12 mouse cellular contexts compared by ENCODE assay signal in genomic region chr4:107127901-107128669, GRCm38 (mm10). TPM values are rescaled to one million over a fixed set of nuclear protein-coding genes. Genes with fewer than 3 reads are reported as not detected.
A peak's percentile ranks its signal among the peaks of the same experiment; 100 is the strongest.
DNase-seq lines count a peak whose midpoint lies in the region; ATAC-seq and TF ChIP-seq lines count a peak whose summit lies in the region.
"Had no signal": no experiment of that assay in that cellular context is flagged by ENCODE, and none has a peak within 500 bp of the region (broad histone marks: within the 10 kb centered on the region; RNA-seq: fewer than 3 reads in every experiment).

No protein-coding gene starts in this region.

- no peak overlapping the region for H3K4me2 ChIP-seq in embryonic facial prominence, embryonic 12.5 days (replicated peaks)
- no peak overlapping the region for H3K4me2 ChIP-seq in limb, embryonic 14.5 days (replicated peaks; ENCODE audit: low read depth, low read length, severe bottlenecking)
- H3K4me2 ChIP-seq in stomach, embryonic 15.5 days: no peak overlapping the region
- H3K4me2 ChIP-seq: lung, embryonic 14.5 days had no signal

- H3K27ac ChIP-seq in embryonic facial prominence, embryonic 12.5 days: no peak overlapping the region
- no peak overlapping the region for H3K27ac ChIP-seq in limb, embryonic 14.5 days (replicated peaks; ENCODE audit: low read depth, low read length)
- peak overlapping the region; percentile 65 for H3K27ac ChIP-seq in stomach, embryonic 15.5 days

- H3K4me1 ChIP-seq in embryonic facial prominence, embryonic 12.5 days: peaks cover 30% of the 10 kb centered on the region
- 0 out of 2 replicates have a peak, but pooled peaks cover 5% of the 10 kb centered on the region for H3K4me1 ChIP-seq in limb, embryonic 14.5 days (ENCODE audit: control insufficient read depth, insufficient read depth, low read length)
- peaks cover 19% of the 10 kb centered on the region; the same call in 1 of the 2 replicates for H3K4me1 ChIP-seq in stomach, embryonic 15.5 days

- no peaks in the 10 kb centered on the region for H3K27me3 ChIP-seq in embryonic facial prominence, embryonic 12.5 days
- H3K27me3 ChIP-seq in limb, embryonic 14.5 days (ENCODE audit: control insufficient read depth, insufficient read depth, low read length): no peaks in the 10 kb centered on the region
- H3K27me3 ChIP-seq in stomach, embryonic 15.5 days (replicated peaks): no peaks in the 10 kb centered on the region
- H3K27me3 ChIP-seq: CH12.LX had no signal

- peak; percentile 35; the same call in 1 of the 2 replicates for ATAC-seq in embryonic facial prominence, embryonic 12.5 days (ENCODE audit: insufficient number of reproducible peaks, insufficient read depth, low FRiP score, low TSS enrichment)
- 0 out of 2 replicates have a peak, but pooled peaks have one; percentile 21 for ATAC-seq in limb, embryonic 14.5 days (ENCODE audit: low FRiP score, low read depth)
- ATAC-seq in stomach, embryonic 15.5 days (ENCODE audit: insufficient read depth, low FRiP score, low read depth): no peak
- ATAC-seq in megakaryocyte progenitor cell, adult 5-6 weeks (replicated peaks; ENCODE audit: poor library complexity): no peak

- H3K4me3 ChIP-seq in embryonic facial prominence, embryonic 12.5 days: no peak overlapping the region
- H3K4me3 ChIP-seq in limb, embryonic 14.5 days (replicated peaks; ENCODE audit: low read length): no peak overlapping the region
- H3K4me3 ChIP-seq in stomach, embryonic 15.5 days (replicated peaks): no peak overlapping the region

- H3K9ac ChIP-seq in embryonic facial prominence, embryonic 12.5 days: no peak overlapping the region
- 0 out of 2 replicates have a peak overlapping the region, but pooled peaks have one; percentile 7 for H3K9ac ChIP-seq in limb, embryonic 14.5 days (ENCODE audit: low read depth, low read length, severe bottlenecking)
- H3K9ac ChIP-seq in stomach, embryonic 15.5 days: no peak overlapping the region
- H3K9ac ChIP-seq: lung, embryonic 14.5 days had no signal

- no peaks in the 10 kb centered on the region for H3K36me3 ChIP-seq in embryonic facial prominence, embryonic 12.5 days
- H3K36me3 ChIP-seq in limb, embryonic 14.5 days (ENCODE audit: control insufficient read depth, insufficient read depth, low read length): no peaks in the 10 kb centered on the region
- no peaks in the 10 kb centered on the region for H3K36me3 ChIP-seq in stomach, embryonic 15.5 days

- whole genome bisulfite sequencing in embryonic facial prominence, embryonic 12.5 days: 20% methylated on average over 13 of the region's 13 CpGs
- WGBS in limb, embryonic 14.5 days: 27% methylated on average over 13 of the region's 13 CpGs
- WGBS in stomach, embryonic 15.5 days: 44% methylated on average over 13 of the region's 13 CpGs

- DNase-seq in kidney, postnatal 36 days: peak; percentile 29 to 39
- no peak for DNase-seq in kidney, postnatal 4 days
- no peak for DNase-seq in limb, embryonic 14.5 days (ENCODE audit: low spot score)
- no peak for DNase-seq in layer of hippocampus, postnatal 36 days
- DNase-seq in frontal cortex, postnatal 25 days (ENCODE audit: low spot score in 2 of 2): no peak
- DNase-seq: heart, postnatal 10 days; lung, embryonic 14.5 days had no signal

- no peak for TF ChIP-seq POLR2A in limb, embryonic 14.5 days (IDR thresholded peaks at IDR 0.05; ENCODE audit: borderline replicate concordance, extremely low read depth, insufficient read depth, insufficient read length)

- H3K9me3 ChIP-seq in embryonic facial prominence, embryonic 12.5 days: no peaks in the 10 kb centered on the region
- no peaks in the 10 kb centered on the region for H3K9me3 ChIP-seq in limb, embryonic 14.5 days (ENCODE audit: control insufficient read depth, low read length)
- H3K9me3 ChIP-seq in stomach, embryonic 15.5 days: no peaks in the 10 kb centered on the region

RNA-seq across cellular contexts. Expression of gene Cdcp2, which starts 31.4 kb away (rescaled TPM):
- 0.08 TPM in 2 replicates for polyA plus RNA-seq in embryonic facial prominence, embryonic 12.5 days (2016; fragmentation: Nextera tagmentation; extraction: Ambion mirVana)
- polyA plus RNA-seq in limb, embryonic 14.5 days (2012; rRNA removed): 0.04 and 0.14 TPM in 2 replicates
- not detected in 2 replicates for polyA plus RNA-seq in limb, embryonic 14.5 days (2014; fragmentation: Nextera tagmentation; extraction: Ambion mirVana)
- not detected in 2 replicates for polyA plus RNA-seq in stomach, embryonic 15.5 days (2015; fragmentation: Nextera tagmentation; extraction: Ambion mirVana)
- not detected for total RNA-seq in layer of hippocampus, postnatal 36 days (2021)
- total RNA-seq in megakaryocyte progenitor cell, adult 5-6 weeks (2015): not detected in 2 replicates
- total RNA-seq in megakaryocyte progenitor cell, adult 5-6 weeks (2017): not detected in 2 replicates
- total RNA-seq: heart, postnatal 10 days had no signal
- polyA plus RNA-seq: lung, embryonic 14.5 days; spleen, adult 2 months had no signal

RNA-seq across cellular contexts. Expression of gene Tmem59, which starts 50.1 kb away (rescaled TPM):
- polyA plus RNA-seq in embryonic facial prominence, embryonic 12.5 days (2016; fragmentation: Nextera tagmentation; extraction: Ambion mirVana): 374 and 383 TPM in 2 replicates
- 235 and 264 TPM in 2 replicates for polyA plus RNA-seq in limb, embryonic 14.5 days (2012; rRNA removed)
- 441 and 468 TPM in 2 replicates for polyA plus RNA-seq in limb, embryonic 14.5 days (2014; fragmentation: Nextera tagmentation; extraction: Ambion mirVana)
- 386 and 427 TPM in 2 replicates for polyA plus RNA-seq in stomach, embryonic 15.5 days (2015; fragmentation: Nextera tagmentation; extraction: Ambion mirVana)
- total RNA-seq in layer of hippocampus, postnatal 36 days (2021): 100 to 1,000 TPM; 208 to 228 TPM
- 267 and 292 TPM in 2 replicates for total RNA-seq in megakaryocyte progenitor cell, adult 5-6 weeks (2015)
- total RNA-seq in megakaryocyte progenitor cell, adult 5-6 weeks (2017): 122 and 151 TPM in 2 replicates

RNA-seq across cellular contexts. Expression of gene Tceanc2, which starts 50.8 kb away (rescaled TPM):
- polyA plus RNA-seq in embryonic facial prominence, embryonic 12.5 days (2016; fragmentation: Nextera tagmentation; extraction: Ambion mirVana): 23.1 and 24.7 TPM in 2 replicates
- polyA plus RNA-seq in limb, embryonic 14.5 days (2012; rRNA removed): 12.3 and 16.7 TPM in 2 replicates
- polyA plus RNA-seq in limb, embryonic 14.5 days (2014; fragmentation: Nextera tagmentation; extraction: Ambion mirVana): 27.6 and 29.8 TPM in 2 replicates
- polyA plus RNA-seq in stomach, embryonic 15.5 days (2015; fragmentation: Nextera tagmentation; extraction: Ambion mirVana): 16.4 and 30.4 TPM in 2 replicates
- 10 to 100 TPM; 16.5 to 20.7 TPM for total RNA-seq in layer of hippocampus, postnatal 36 days (2021)
- 17.3 and 25.5 TPM in 2 replicates for total RNA-seq in megakaryocyte progenitor cell, adult 5-6 weeks (2015)
- total RNA-seq in megakaryocyte progenitor cell, adult 5-6 weeks (2017): 20.5 and 25.3 TPM in 2 replicates

Comparison
In these comparisons a context has a peak if more than half of its experiments do, and no peak if none do; other contexts are left out.
1. DNase-seq: peak in kidney, postnatal 36 days (2 of 2); none in kidney, postnatal 4 days (0 of 2), limb, embryonic 14.5 days (single experiment), layer of hippocampus, postnatal 36 days (0 of 2) and frontal cortex, postnatal 25 days (0 of 2).
2. ATAC-seq: peak in embryonic facial prominence, embryonic 12.5 days (single experiment) and limb, embryonic 14.5 days (single experiment); none in stomach, embryonic 15.5 days (single experiment) and megakaryocyte progenitor cell, adult 5-6 weeks (single experiment).